Mouse (Mus musculus) gastrocnemius, postnatal 10 days (tissue): ENCODE data around the gene Dusp11. TPM values are rescaled to one million over a fixed set of nuclear protein-coding genes. Genes with fewer than 3 reads are reported as not detected.

Source experiments
- DNase-seq: peaks from one replicate; pipeline ENCODE4 v3.0.0; 2021; ENCODE audit warnings: mixed read lengths
- total RNA-seq, 2 experiments: library from RNA; stranded (reverse); gene quantifications; 2 replicates each; pipeline ENCODE4 v1.2.3; 2021

The Dusp11 gene
- total RNA-seq, 2 experiments from 2014 or later, result 49.0 to 63.7 TPM

DNA sequence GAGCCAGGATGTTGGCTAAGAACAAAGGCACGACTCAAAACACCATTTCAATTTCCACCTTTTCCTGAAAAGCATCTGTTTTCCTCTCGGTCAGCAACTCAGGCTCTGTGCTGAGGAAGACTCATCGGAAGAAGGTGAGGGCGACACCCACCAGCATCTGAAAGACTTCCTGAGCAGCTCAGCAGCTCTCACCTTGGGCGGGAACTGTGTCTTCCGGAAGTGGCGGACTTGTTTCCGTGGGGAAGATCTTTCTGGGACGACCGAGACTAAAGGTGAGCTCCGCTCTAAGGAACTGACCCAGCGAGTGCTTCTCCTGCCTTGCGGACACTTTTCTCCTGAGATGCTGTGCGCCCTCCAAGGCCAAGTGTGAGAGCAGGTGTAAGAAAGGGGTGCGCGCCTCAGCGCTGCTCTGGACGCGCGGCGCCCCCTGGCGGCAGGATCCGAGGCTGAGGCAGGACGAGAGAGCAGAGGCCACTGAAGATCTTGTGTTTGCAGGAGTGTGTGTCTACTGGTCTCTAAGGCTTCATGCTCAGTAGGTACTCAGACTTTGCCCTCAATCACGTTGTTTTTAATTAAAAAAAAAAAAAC is 66.3 kb downstream of the Dusp11 start:
- DNase-seq, result peak; percentile 31

Other genes with a start within 250 kb of the Dusp11 start
- gene Nat8f7, start 248.5 kb downstream of the Dusp11 start, total RNA-seq, result under 1 TPM; 0.25 to 0.38 TPM
- gene Nat8f3, start 195.9 kb downstream of the Dusp11 start, total RNA-seq, result under 1 TPM; 0.25 to 0.26 TPM
- gene Nat8f6, start 140.7 kb downstream of the Dusp11 start, total RNA-seq, result under 1 TPM in 1 of 2 experiments, not detected in 1; 0.21 TPM
- gene Nat8f5, start 140.7 kb downstream of the Dusp11 start, total RNA-seq, result under 1 TPM in 1 of 2 experiments, not detected in 1; 0.23 TPM
- not detected for gene Nat8, start 129.6 kb downstream of the Dusp11 start, total RNA-seq
- under 1 TPM; 0.35 to 0.36 TPM for gene Nat8f2, start 92.5 kb downstream of the Dusp11 start, total RNA-seq
- gene Nat8f4, start 56.8 kb downstream of the Dusp11 start, total RNA-seq, result 1 to 10 TPM; 1.2 to 1.4 TPM
- 10 to 100 TPM; 22.4 to 23.3 TPM for gene Tprkb, start 49.8 kb downstream of the Dusp11 start, total RNA-seq
- gene Nat8f1, start 46.0 kb downstream of the Dusp11 start, total RNA-seq, result 1 to 10 TPM; 2.5 TPM
- gene Figla, start 54.5 kb upstream of the Dusp11 start, total RNA-seq, result not detected
- gene Add2, start 67.0 kb upstream of the Dusp11 start, total RNA-seq, result 1 to 10 TPM in 1 of 2 experiments, under 1 TPM in 1; 0.68 to 1.9 TPM
- gene Tgfa, start 233.6 kb upstream of the Dusp11 start, total RNA-seq, result under 1 TPM; 0.35 to 0.75 TPM